Mouse (Mus musculus) megakaryocyte, embryonic 14.5 days (primary cell): ENCODE data around the gene Sh2d6.

Experiments used
- FLI1 ChIP-seq: IDR thresholded peaks from 2 replicates; pipeline ENCODE4 v1.6.1; 2012; ENCODE audit warnings: low read length, inconsistent platforms, mixed read lengths
- GATA1 ChIP-seq: IDR thresholded peaks from 3 replicates; pipeline ENCODE4 v1.6.1; 2012; ENCODE audit warnings: mixed read lengths, low read length, inconsistent platforms, borderline replicate concordance

GRCm38 (mm10) chr6:72566044-72566443 lies 44.5 kb upstream of the Sh2d6 start:
- TF ChIP-seq GATA1, result no peak
- no peak for TF ChIP-seq FLI1
